Mouse (Mus musculus) MEL (cell line): ENCODE measurements at regions not wholly inside any gene's neighbourhood (a gene's known extent, or its start where the extent isn't known, plus 50 kb on each side); places are given as distances from the start of the nearest gene placed in this dataset.

Experiments
- CHD2 ChIP-seq: IDR thresholded peaks from 2 replicates; pipeline ENCODE4 v1.6.1; 2011; ENCODE audit warnings: low read length, improper control_type of control experiment
- ELF1 ChIP-seq: IDR thresholded peaks from 2 replicates; pipeline ENCODE4 v1.6.1; 2014; ENCODE audit warnings: low read depth, mild to moderate bottlenecking, inconsistent platforms, low read length, improper control_type of control experiment, moderate library complexity
- EP300 ChIP-seq, 2 experiments: IDR thresholded peaks; 2 replicates each; pipeline ENCODE4 v1.6.1; 2011; ENCODE audit warnings: improper control_type of control experiment in 2 of 2, low read length in 2 of 2, low read depth in 1 of 2, mild to moderate bottlenecking in 1 of 2

DNA sequence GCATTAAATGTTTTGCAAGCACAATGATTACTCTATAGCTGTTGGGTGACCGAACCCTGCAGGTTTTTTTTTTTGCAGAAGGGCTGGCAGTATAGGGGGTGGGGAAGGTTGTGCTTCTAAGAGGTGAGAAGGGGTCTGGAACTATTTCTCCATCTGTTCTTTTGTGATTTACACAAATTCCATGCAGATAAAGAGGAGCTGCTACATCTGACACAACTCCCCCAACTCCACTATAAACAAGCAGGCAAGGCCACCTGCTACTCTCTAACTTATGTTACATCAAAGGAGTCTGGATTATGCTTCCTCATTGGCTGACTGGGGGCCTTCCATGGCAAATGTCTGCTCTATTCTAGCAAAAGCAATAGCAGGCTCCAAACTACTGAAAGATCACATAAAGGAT is 299.2 kb upstream of the Flrt2 start:
- TF ChIP-seq CHD2 (no peak), ELF1 (no peak), EP300 (IDR thresholded peaks at IDR 0.05; ENCODE audit: low read depth in 1 of 2, low read length in 2 of 2) (no peak)
